Mouse (Mus musculus): Measurements from ENCODE around the gene Tnni3k.
A peak's percentile ranks its signal among the peaks of the same experiment; 100 is the strongest.

Gene Tnni3k

DNA sequence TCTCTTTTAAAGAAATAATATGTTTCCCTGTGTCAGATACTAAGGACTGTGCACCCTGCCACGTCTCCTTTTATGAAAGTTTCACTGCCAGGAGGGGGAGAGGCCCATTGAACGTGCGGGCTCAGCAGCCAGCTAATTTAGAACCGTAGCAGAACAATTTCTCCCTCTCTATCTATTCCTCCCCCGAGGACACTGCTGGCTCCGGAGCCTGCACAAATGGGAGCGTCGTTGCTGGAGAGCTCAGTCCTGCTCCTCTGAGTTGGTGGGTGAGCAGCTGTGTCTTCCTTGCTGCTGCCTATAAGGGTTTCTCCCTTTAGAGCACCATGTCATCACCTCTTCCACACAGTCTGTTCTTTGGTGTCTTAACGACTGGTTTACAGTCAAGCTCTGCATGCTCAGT lies 220.8 kb downstream of the Tnni3k start:
- DNase-seq (ENCODE audit: inconsistent ontology term) = no peak

GRCm38 (mm10) chr3:154825739-154826138 lies 229.5 kb downstream of the Tnni3k start:
- peak; percentile 69 for DNase-seq (ENCODE audit: inconsistent ontology term)

GRCm38 (mm10) chr3:154824713-154825112 lies 230.5 kb downstream of the Tnni3k start:
- DNase-seq (ENCODE audit: inconsistent ontology term) = no peak

DNA sequence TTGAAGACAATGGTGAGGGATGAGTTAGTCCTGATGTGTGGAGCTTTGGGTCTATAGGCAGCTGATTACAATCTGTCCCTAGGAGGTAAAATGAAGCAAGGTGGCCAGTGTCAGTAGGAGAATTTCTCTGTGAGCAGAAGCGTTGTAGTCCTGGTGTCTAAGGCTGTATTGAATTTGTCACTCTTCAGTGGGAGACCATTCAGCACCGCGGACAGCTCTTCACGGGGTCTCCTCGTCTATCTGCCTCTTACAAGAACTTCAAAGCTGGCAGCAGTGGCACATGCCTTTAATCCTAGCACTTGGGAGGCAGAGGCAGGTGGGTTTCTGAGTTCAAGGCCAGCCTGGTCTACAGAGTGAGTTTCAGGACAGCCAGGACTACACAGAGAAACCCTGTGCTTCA lies 235.5 kb downstream of the Tnni3k start:
- DNase-seq (ENCODE audit: inconsistent ontology term) = peak; percentile 54

DNA sequence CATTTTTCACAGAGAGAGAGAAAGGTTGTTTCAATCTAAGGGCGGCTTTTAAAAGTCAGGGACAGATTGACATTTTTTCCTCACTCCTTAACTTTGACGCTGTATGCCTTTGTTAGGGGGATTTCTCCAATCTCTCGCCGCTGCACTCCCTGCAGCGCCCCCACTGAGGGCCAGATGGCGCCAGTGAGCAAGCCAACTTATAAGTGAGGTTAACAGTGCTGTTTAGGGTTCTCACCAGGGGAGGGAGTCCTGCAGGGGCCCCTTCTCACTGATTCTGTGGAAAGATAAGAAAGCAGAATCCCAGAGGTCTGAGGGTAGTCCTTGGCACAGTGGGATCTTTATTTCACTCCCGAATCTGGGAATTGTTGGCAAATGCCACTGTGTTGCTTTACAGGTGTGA lies 237.5 kb downstream of the Tnni3k start:
- DNase-seq (ENCODE audit: inconsistent ontology term) = peak; percentile 67

DNA sequence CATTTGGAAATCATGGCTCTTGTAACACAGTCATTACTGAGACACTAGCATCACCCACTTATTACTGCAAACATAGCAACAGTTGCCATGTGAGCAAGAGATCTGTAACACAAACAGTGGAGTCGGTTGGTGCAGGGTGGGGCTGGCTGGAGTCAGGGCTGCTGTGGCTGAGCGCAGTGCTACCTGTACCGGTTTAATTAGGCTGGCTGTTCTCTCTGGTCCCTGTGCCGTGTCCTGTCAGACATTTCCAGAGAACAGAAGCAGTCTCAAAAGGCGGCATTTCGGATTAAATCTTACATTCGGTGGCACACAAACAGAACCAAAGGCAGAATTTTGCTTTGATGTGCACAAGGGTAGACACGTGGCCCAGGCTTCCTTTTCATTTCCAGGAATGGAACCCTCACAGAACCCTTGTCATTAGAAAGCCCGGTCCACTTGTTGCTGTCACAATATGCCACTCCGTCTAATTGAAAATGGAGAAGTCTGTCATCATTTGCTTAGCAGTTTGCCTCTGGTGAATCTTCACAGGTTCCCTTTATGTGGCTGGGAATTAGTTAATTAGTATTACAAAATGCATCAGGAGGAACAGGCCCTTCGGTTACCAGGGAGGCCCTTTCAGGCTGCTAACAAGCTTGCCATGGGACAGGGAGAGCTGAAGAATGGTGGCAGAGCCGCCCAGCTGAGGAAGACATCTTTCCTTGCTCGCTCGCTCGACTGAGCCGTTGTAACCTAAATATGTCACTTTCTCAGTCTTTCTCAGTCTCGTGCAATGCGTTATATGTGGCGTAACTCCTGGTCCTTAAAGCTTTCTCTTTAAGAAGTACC lies 238.2 kb downstream of the Tnni3k start:
- DNase-seq (ENCODE audit: inconsistent ontology term) = peak; percentile 79

GRCm38 (mm10) chr3:154816231-154816630 lies 239.0 kb downstream of the Tnni3k start:
- DNase-seq (ENCODE audit: inconsistent ontology term) = no peak

DNA sequence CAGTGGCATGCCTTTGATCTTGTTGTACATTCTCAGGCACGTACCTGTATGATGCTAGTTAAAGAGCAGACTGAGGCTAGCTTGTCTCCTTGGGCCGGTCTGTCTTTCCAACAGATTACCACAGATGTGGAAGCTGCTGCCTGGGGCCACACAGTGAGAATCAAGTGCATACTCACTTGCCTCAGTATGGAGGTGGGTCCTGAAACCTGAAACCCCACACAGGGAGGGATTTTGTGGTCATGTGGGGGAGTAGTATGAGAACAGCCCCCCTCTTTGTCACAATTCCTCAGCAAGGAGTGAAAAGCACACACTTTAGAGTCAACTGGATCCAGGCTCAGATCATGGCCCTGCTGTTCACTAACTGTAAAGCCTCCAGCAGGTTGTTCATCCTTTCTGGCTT lies 239.6 kb downstream of the Tnni3k start:
- no peak for DNase-seq (ENCODE audit: inconsistent ontology term)

GRCm38 (mm10) chr3:154812893-154813292 lies 242.3 kb downstream of the Tnni3k start:
- DNase-seq (ENCODE audit: inconsistent ontology term) = no peak

- no peak for DNase-seq (ENCODE audit: inconsistent ontology term)
Observed at GRCm38 (mm10) chr3:154811833-154812232, 243.4 kb downstream of the Tnni3k start.

- no peak for DNase-seq (ENCODE audit: inconsistent ontology term)
Observed at GRCm38 (mm10) chr3:154811281-154811680, 243.9 kb downstream of the Tnni3k start.

GRCm38 (mm10) chr3:154810273-154810870 lies 244.8 kb downstream of the Tnni3k start:
- DNase-seq (ENCODE audit: inconsistent ontology term) = peak; percentile 67

DNA sequence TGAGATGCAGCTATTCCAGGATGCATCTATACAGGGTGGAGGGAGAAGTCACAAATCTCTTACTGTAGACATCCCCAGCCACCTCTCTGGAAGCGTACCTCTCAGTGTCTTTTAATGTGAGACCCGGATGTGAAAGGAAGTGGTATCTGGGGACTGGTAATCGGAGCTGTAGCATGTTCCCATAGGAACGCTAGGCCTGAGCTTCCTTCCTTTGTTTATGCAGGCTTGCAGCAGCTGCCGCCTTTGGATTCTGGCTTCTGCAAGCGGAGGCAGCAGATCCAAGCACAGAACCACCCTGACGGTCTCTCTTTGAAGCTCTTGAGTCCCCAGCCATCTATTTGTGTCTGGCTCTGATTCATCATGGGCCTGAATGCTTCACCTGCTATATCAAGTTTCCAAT lies 248.6 kb downstream of the Tnni3k start:
- DNase-seq (ENCODE audit: inconsistent ontology term) = no peak

GRCm38 (mm10) chr3:154800888-154801429 lies 254.2 kb downstream of the Tnni3k start:
- DNase-seq (ENCODE audit: inconsistent ontology term) = peak; percentile 50

DNA sequence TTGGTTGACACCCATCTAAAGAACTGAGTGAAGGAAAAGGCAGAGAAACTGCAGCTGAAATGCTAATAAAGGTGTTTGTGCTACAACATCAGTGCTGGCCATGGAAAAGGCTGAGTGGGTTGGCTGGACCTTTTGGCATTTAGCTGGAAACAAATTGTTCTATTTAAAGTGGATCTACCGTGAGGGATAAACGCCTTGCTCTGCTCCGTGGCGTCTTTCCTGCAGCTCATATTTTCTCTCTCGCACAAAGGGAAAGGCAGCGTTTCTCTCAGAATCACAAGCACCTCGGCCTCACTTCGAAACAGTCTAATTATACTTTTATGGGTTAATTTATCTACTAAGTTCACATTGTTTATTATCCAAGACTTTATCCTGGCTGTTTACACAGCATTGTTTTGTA lies 254.8 kb downstream of the Tnni3k start:
- no peak for DNase-seq (ENCODE audit: inconsistent ontology term)

GRCm38 (mm10) chr3:154798806-154799205 lies 256.4 kb downstream of the Tnni3k start:
- DNase-seq (ENCODE audit: inconsistent ontology term) = peak; percentile 91

GRCm38 (mm10) chr3:154793571-154793970 lies 261.6 kb downstream of the Tnni3k start:
- DNase-seq (ENCODE audit: inconsistent ontology term) = no peak

- DNase-seq (ENCODE audit: inconsistent ontology term) = no peak
Observed at GRCm38 (mm10) chr3:154787611-154788010, 267.6 kb downstream of the Tnni3k start.

GRCm38 (mm10) chr3:154786354-154786753 lies 268.9 kb downstream of the Tnni3k start:
- no peak for DNase-seq (ENCODE audit: inconsistent ontology term)

DNA sequence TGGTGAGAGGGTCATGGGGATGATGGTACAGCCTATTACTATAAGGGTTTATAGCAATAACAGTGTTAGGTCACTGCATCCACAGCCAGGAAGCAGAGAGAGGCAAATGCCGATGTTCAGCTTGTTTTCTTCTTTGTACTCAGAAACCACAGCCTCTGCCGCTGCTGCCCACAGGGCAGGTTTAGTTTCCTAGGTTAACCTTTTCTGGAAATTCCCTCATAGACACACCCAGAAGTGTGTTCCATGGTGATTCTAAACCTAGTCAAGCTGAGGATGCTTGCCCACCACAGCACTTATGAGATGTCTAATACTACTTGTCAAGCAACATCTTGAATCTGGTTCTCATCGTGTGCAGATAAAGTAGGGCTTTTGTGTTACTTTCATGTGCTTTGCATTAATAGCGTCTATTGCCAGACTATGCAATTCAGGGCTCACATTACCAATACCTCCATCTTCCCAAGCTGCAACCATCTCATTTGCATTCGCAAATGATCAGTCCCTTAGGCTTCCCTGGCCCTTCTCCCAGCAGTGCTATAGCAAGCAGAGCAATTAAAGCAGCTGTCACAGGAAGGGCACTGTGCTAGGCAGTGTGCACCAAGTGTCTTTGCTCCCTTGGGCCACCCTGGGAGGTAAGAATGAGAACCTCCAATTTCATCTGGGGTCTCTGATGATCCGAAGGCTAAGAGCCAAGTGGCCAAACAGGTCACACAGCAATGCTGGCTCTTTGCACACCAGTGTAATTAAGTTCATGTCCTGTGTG lies 276.2 kb downstream of the Tnni3k start:
- no peak for DNase-seq (ENCODE audit: inconsistent ontology term)

GRCm38 (mm10) chr3:154771651-154772050 lies 283.6 kb downstream of the Tnni3k start:
- peak; percentile 93 for DNase-seq (ENCODE audit: inconsistent ontology term)

- no peak for DNase-seq (ENCODE audit: inconsistent ontology term)
Observed at GRCm38 (mm10) chr3:154766321-154766720, 288.9 kb downstream of the Tnni3k start.

Data from Muller cell, postnatal 12 days (primary cell).